Mouse (Mus musculus): ENCODE results near the gene Orc2. TPM values are rescaled to one million over a fixed set of nuclear protein-coding genes. Genes with fewer than 3 reads are reported as not detected.

The Orc2 gene
- polyA plus RNA-seq, 1 experiment from 2014 or later, result 39.8 TPM

DNA sequence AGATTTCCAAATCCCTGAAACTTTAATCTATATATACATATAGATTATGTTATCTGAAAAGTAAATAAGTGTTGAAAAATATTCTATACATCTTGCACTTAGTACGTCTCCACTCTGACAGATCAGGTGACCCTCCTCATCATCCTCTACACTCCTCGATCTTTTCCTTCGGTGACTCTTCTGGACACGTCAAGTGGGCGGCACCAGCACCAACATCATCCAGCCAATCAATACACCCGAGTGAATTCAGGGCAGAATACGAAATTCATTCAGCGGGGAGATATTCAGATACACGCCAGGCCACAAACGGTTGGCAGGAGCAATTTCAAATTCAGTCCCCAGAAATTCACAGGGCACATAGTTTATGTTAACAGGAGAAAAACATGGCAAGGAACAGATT lies 84.9 kb downstream of the Orc2 start:
- Histone ChIP-seq H3K27ac (no peak overlapping the region), H3K9me3 (no peaks in the 10 kb centered on the region), H3K4me1 (peaks cover 3% of the 10 kb centered on the region; the same call in 1 of the 2 replicates), H3K27me3 (ENCODE audit: insufficient read depth, poor library complexity, severe bottlenecking) (no peaks in the 10 kb centered on the region), H3K4me3 (no peak overlapping the region), H3K36me3 (peaks cover 65% of the 10 kb centered on the region)
- WGBS, result 86% methylated on average over 10 of the region's 10 CpGs
- DNase-seq (ENCODE audit: low spot score), result no peak

DNA sequence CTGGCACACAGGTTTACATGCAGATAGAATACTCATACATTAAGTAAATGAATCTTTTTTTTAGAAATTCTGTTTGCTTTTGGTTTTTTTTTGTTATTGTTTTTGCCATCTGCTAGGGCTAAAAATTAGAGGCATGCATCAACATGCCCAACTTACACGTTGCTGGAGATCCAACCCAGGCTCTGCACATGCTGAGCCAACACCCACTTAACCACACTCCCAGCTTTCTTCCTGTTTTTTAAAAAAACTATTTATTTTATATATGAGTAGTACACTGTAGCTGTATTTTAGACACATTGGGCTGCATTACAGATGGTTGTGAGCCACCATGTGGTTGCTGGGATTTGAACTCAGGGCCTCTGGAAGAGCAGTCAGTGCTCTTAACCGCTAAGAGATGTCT lies 88.9 kb downstream of the Orc2 start:
- Histone ChIP-seq H3K27ac (no peak overlapping the region), H3K4me3 (no peak overlapping the region), H3K4me1 (no peaks in the 10 kb centered on the region), H3K27me3 (ENCODE audit: insufficient read depth, poor library complexity, severe bottlenecking) (no peaks in the 10 kb centered on the region), H3K9me3 (no peaks in the 10 kb centered on the region), H3K36me3 (peaks cover 95% of the 10 kb centered on the region)
- WGBS, result 89% methylated on average over 2 of the region's 2 CpGs
- DNase-seq (ENCODE audit: low spot score), result no peak

DNA sequence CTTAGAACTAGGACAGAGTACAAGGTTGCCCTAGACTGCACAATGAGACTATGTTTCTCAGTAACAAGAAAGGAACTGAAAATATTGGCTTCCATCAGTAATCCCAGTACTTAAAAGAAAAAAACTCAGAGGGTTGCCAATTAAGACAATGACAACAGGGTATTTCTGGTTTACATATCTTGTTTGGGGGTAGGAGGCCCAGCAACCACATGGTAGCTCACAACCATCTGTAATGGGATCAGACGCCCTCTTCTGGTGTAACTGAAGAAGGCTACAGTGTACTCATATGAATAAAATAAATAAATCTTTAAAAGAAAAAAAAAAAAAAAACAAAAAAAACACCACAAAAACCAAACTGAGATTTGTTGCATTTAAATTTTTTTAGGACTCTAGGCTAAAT lies 89.5 kb downstream of the Orc2 start:
- Histone ChIP-seq H3K27me3 (ENCODE audit: insufficient read depth, poor library complexity, severe bottlenecking) (no peaks in the 10 kb centered on the region), H3K4me1 (no peaks in the 10 kb centered on the region), H3K9me3 (no peaks in the 10 kb centered on the region), H3K4me3 (no peak overlapping the region), H3K27ac (no peak overlapping the region), H3K36me3 (peaks cover 95% of the 10 kb centered on the region)
- 47% methylated on average over 1 of the region's 1 CpGs for WGBS
- no peak for DNase-seq (ENCODE audit: low spot score)

Other genes starting within 250 kb of the Orc2 start
- 0.05 TPM in 1 of 2 replicates, not detected in the other for gene Aox2, start 226.8 kb downstream of the Orc2 start, polyA plus RNA-seq (2016; fragmentation: Nextera tagmentation; extraction: Ambion mirVana)
- gene Bzw1, start 112.2 kb downstream of the Orc2 start, polyA plus RNA-seq (2016; fragmentation: Nextera tagmentation; extraction: Ambion mirVana), result 287 and 342 TPM in 2 replicates
- 117 TPM in 2 replicates for gene Clk1, start 81.0 kb downstream of the Orc2 start, polyA plus RNA-seq (2016; fragmentation: Nextera tagmentation; extraction: Ambion mirVana)
- gene Nif3l1, start 60.0 kb downstream of the Orc2 start, polyA plus RNA-seq (2016; fragmentation: Nextera tagmentation; extraction: Ambion mirVana), result 35.7 and 48.5 TPM in 2 replicates
- gene Ppil3, start 59.6 kb downstream of the Orc2 start, polyA plus RNA-seq (2016; fragmentation: Nextera tagmentation; extraction: Ambion mirVana), result 43.0 and 47.7 TPM in 2 replicates
- 4.3 and 6.4 TPM in 2 replicates for gene Fam126b, start 81.2 kb upstream of the Orc2 start, polyA plus RNA-seq (2016; fragmentation: Nextera tagmentation; extraction: Ambion mirVana)
- gene Ndufb3, start 81.3 kb upstream of the Orc2 start, polyA plus RNA-seq (2016; fragmentation: Nextera tagmentation; extraction: Ambion mirVana), result 172 and 198 TPM in 2 replicates
- gene Als2cr12, start 190.9 kb upstream of the Orc2 start, polyA plus RNA-seq (2016; fragmentation: Nextera tagmentation; extraction: Ambion mirVana), result not detected in 2 replicates
- gene Cflar, start 206.4 kb upstream of the Orc2 start, polyA plus RNA-seq (2016; fragmentation: Nextera tagmentation; extraction: Ambion mirVana), result 31.5 and 31.6 TPM in 2 replicates

All from heart, embryonic 10.5 days (tissue).